Mouse (Mus musculus) stomach, embryonic 14.5 days (tissue): ENCODE measurements around the gene Fgf15. TPM values are rescaled to one million over a fixed set of nuclear protein-coding genes. Genes with fewer than 3 reads are reported as not detected.

Experiments
- ATAC-seq: fragments of 200-750 bp; cut with Nextera tagmentation; 2 replicates; pipeline ENCODE4 v1.8.0; 2017; ENCODE audit warnings: low read depth, moderate TSS enrichment; ENCODE audit not compliant: insufficient number of reproducible peaks, insufficient read depth, low FRiP score
- H3K27ac ChIP-seq: fragments of 300-500 bp; sonication (generic); 2 replicates; pipeline ENCODE4 v1.5.1; 2014; ENCODE audit warnings: mild to moderate bottlenecking, low read length, moderate library complexity, mixed read lengths
- H3K27me3 ChIP-seq: fragments of 300-500 bp; sonication (generic); 2 replicates; pipeline ENCODE4 v1.6.1; 2014; ENCODE audit warnings: low read length, control low read depth, mixed read lengths; ENCODE audit not compliant: control insufficient read depth, insufficient read depth
- H3K36me3 ChIP-seq: fragments of 300-500 bp; sonication (generic); 2 replicates; pipeline ENCODE4 v1.6.1; 2014; ENCODE audit warnings: mild to moderate bottlenecking, control low read depth, low read length, moderate library complexity, mixed read lengths; ENCODE audit not compliant: control insufficient read depth, insufficient read depth
- H3K4me1 ChIP-seq: fragments of 300-500 bp; sonication (generic); 2 replicates; pipeline ENCODE4 v1.6.1; 2014; ENCODE audit warnings: low read length, control low read depth, mixed read lengths; ENCODE audit not compliant: control insufficient read depth, insufficient read depth
- H3K4me2 ChIP-seq: fragments of 300-500 bp; sonication (generic); replicated peaks from 2 replicates; pipeline ENCODE4 v1.6.1; 2014; ENCODE audit warnings: low read depth, low read length, control low read depth
- H3K4me3 ChIP-seq: fragments of 300-500 bp; sonication (generic); 2 replicates; pipeline ENCODE4 v1.5.1; 2014; ENCODE audit warnings: low read depth, low read length, control low read depth
- H3K9ac ChIP-seq: fragments of 300-500 bp; sonication (generic); replicated peaks from 2 replicates; pipeline ENCODE4 v1.6.1; 2014; ENCODE audit warnings: low read depth, mild to moderate bottlenecking, control low read depth, low read length, moderate library complexity, mixed read lengths
- H3K9me3 ChIP-seq: fragments of 300-500 bp; sonication (generic); 2 replicates; pipeline ENCODE4 v1.6.1; 2016; ENCODE audit warnings: low read depth, low read length, control low read depth; ENCODE audit not compliant: control insufficient read depth
- WGBS: fragments of 180-500 bp; shearing (Covaris S2); extraction: QIAGEN DNeasy Blood & Tissue Kit; methylation state at CpG from one replicate; pipeline ENCODE4 v1.1.7; 2014; 5-methylcytosine and 5-hydroxymethylcytosine counted together
- polyA plus RNA-seq: library from polyadenylated mRNA; unstranded; fragments of >200 nt; fragmentation: Nextera tagmentation; extraction: Ambion mirVana; gene quantifications from 2 replicates; pipeline ENCODE4 v1.2.1, GENCODE M21; 2014

The Fgf15 gene
- polyA plus RNA-seq, 1 experiment from 2014 or later = not detected

DNA sequence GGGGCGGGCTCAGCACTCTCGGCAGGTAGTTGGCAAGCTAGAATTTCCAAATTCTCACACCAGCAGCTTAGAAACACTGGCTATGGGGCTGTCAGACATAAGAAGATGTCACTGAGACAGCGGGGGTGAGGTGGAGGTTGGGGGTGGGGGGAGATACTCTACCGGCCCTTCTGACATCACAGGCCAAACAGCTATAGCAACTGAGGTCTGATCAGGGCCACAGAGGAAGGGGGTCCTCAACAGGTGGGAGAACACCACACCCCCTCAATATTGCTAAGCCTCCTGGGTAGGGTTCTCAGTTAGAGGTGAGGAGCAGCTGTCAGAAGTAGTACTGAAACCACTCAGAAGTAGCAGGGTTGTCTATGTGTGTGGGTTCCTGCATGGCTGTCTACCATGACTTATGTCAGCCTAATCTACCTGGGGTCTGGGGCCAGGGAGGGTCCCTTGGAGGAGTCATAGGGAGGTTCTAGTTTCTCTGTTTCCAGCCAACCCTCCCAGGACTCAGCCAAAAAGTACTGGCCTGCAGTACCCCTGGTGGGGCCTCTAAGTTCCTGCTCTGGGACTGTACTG is 40.1 kb downstream of the Fgf15 start:
- Histone ChIP-seq H3K27ac (no peak overlapping the region), H3K27me3 (peaks cover 3% of the 10 kb centered on the region; the same call in 1 of the 2 replicates), H3K9ac (no peak overlapping the region), H3K36me3 (peaks cover 28% of the 10 kb centered on the region), H3K4me3 (no peak overlapping the region), H3K4me2 (no peak overlapping the region), H3K4me1 (peaks cover 11% of the 10 kb centered on the region; the same call in 1 of the 2 replicates), H3K9me3 (no peaks in the 10 kb centered on the region)
- WGBS = 93% methylated on average over 4 of the region's 4 CpGs
- no peak for ATAC-seq

DNA sequence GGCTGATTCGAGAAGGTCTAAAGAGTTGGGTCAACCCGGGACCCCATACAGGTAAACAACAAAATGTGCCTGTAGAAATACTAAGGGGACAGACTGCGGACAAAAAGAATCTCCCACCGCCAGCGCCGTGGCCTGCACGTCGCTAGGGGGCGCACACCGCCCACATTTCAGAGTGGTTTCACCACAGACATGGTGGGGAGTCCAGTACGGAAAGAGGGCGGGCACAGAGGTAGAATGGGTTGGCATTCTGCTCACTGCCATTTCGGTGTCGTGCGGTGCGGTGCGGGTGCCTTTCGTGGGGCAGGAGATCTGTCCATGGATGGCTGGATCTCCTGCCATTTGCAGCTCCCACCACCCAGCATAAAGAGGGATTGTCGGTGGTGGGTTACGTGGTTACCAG is 41.2 kb downstream of the Fgf15 start:
- peaks cover 3% of the 10 kb centered on the region; the same call in 1 of the 2 replicates for H3K27me3 ChIP-seq
- H3K9ac ChIP-seq = peak overlapping the region; percentile 51; the same call in 1 of the 2 replicates
- H3K27ac ChIP-seq = no peak overlapping the region
- H3K4me1 ChIP-seq = peaks cover 16% of the 10 kb centered on the region
- WGBS = 1% methylated on average over 20 of the region's 20 CpGs
- peak overlapping the region; percentile 96 for H3K4me2 ChIP-seq
- peaks cover 28% of the 10 kb centered on the region for H3K36me3 ChIP-seq
- peak overlapping the region; percentile 49 for H3K4me3 ChIP-seq
- no peaks in the 10 kb centered on the region for H3K9me3 ChIP-seq
- ATAC-seq = peak; percentile 51; the same call in 1 of the 2 replicates

DNA sequence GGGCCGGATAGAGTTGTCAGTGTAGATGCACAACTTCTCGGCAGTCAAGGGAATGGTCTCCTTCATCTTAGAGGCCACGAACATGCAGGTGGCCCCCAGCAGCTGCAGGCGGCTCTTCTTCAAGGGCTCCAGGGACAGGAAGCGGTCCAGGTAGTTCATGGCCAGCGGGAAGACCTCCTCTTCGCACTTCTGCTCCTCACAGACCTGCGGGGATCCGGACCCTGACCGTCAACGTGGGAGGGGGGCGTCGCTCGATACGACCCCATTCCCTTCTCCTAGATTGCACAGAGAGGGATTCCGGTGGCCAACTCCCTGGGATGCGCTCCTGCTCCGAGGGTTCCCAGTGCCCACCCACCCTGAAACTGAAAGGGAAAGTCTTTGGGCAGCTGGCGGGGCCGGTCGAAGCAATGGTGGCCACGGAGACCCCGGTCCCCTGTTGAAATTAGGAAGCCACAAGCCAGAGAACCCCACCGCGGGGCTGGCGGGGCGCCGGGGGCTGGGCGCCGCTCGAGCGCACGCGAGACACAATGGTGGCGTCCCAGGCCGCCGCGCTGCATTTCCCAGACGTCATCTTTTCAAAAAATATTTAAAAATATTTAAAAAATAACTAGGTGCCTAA is 41.7 kb downstream of the Fgf15 start:
- H3K4me1 ChIP-seq = peaks cover 21% of the 10 kb centered on the region

DNA sequence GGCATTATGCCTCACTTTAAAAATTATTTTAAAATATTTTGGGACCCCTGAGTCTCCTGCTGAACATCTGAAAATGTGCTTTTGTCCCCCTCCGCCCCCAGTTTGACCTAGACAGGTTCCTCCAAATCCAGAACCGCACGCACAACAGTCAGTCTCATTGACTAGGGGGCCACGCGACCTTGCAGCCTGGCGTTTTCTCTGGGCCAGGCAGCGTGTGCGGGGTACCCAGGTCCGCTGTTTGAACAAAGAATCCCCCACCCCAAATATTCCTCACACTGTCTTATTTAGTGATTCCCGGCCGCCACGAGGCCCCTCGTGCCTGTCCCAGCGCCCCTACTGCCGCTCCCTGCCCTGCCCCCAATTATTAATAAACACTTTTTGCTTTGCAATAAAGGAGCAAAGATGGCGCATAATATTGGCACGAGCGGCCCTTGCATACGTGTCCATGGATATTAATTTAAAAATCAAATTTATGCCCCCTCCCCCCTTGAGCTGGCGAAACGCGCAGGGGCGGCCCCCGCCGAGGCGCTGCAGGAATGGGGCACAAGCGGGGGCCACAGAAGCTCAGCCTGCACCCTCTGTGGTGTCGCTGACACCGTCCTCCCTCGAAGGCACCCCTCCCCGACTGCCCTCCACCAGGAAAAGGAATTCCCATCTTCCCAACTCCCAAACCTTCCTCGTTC is 42.5 kb downstream of the Fgf15 start:
- under 1% methylated on average over 32 of the region's 32 CpGs for WGBS
- Histone ChIP-seq H3K4me1 (peaks cover 22% of the 10 kb centered on the region), H3K36me3 (peaks cover 21% of the 10 kb centered on the region), H3K27ac (peak overlapping the region; percentile 45), H3K4me3 (peak overlapping the region; percentile 49), H3K27me3 (peaks cover 3% of the 10 kb centered on the region; the same call in 1 of the 2 replicates), H3K9ac (peak overlapping the region; percentile 51), H3K4me2 (peak overlapping the region; percentile 96), H3K9me3 (no peaks in the 10 kb centered on the region)
- no peak for ATAC-seq

More for the DNA sequence above, 41.7 kb downstream of the Fgf15 start:
- under 1% methylated on average over 39 of the region's 39 CpGs for WGBS
- Histone ChIP-seq H3K9me3 (no peaks in the 10 kb centered on the region), H3K36me3 (peaks cover 28% of the 10 kb centered on the region), H3K9ac (peak overlapping the region; percentile 51), H3K27me3 (peaks cover 3% of the 10 kb centered on the region; the same call in 1 of the 2 replicates), H3K4me2 (peak overlapping the region; percentile 96), H3K27ac (no peak overlapping the region; the same call in 1 of the 2 replicates), H3K4me3 (peak overlapping the region; percentile 49)
- ATAC-seq = no peak

DNA sequence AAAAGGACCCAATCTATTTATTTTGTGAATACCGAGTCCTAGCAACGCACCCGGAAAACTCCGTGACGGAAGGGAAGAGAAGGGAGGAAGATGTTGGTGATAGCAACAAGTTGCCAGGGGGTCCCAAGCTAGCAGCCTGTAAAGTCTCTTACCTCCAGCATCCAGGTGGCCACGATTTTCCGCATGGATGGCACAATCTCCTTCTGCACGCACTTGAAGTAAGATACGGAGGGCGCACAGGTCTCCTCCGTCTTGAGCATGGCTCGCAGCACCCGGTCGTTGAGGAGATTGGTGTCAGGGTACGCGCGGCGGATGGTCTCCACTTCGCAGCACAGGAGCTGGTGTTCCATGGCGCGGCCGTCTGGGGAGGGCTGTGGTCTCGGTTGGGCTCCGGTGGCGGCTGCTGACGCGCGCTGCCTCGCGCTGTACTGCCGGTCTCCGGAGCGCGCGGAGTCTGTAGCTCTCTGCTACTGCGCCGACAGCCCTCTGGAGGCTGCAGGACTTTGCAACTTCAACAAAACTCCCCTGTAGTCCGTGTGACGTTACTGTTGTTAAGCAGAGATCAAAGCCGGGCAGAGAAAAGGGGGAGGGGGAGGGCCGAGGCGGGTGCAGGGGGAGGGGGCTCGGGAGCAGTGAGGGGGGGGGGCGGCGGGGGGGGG is 43.1 kb downstream of the Fgf15 start, which contains the start of gene Ccnd1:
TSS of gene Ccnd1 (minus strand) at position 582 of the 659 bp plus-strand sequence.
- Histone ChIP-seq H3K27me3 (peaks cover 3% of the 10 kb centered on the region; the same call in 1 of the 2 replicates), H3K4me1 (peaks cover 22% of the 10 kb centered on the region), H3K36me3 (peaks cover 15% of the 10 kb centered on the region), H3K4me3 (peak within 1 kb of the TSS; percentile 49), H3K9me3 (no peaks in the 10 kb centered on the region), H3K4me2 (peak within 1 kb of the TSS; percentile 96), H3K27ac (peak within 1 kb of the TSS; percentile 66), H3K9ac (peak within 1 kb of the TSS; percentile 51)
- WGBS = under 1% methylated on average over 40 of the region's 45 CpGs
- ATAC-seq = peak; percentile 43; the same call in 1 of the 2 replicates

DNA sequence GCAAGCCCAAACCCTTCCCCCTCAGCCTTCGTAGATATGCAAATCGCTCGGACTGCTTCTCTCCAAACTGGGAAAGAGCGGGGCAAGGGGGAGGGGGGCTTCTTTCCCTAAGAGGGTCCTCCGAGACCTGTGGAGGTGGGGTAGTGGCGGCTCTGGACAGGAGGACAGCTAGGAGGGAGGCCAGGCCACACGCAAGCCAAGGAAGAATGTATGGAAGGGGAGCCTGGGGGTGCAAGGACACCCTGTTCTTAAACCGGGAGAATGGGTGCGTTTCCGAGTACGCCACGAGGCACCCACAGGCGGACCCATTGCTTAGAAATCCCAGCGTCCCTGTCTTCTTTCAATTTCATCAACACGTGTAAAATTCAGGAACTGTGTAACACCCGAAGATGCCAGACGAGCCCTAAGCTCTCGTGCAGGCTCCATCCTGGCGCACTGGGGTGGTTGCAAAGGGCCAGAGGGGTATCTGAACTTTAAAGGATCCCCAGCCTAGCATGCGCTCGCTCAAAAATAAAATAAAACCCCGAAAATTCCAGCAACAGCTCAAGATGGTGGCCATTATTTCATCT is 43.8 kb downstream of the Fgf15 start:
- ATAC-seq = no peak
- Histone ChIP-seq H3K9me3 (no peaks in the 10 kb centered on the region), H3K4me2 (peak overlapping the region; percentile 96), H3K4me1 (peaks cover 22% of the 10 kb centered on the region), H3K27me3 (peaks cover 3% of the 10 kb centered on the region; the same call in 1 of the 2 replicates), H3K4me3 (peak overlapping the region; percentile 49), H3K36me3 (peaks cover 10% of the 10 kb centered on the region), H3K9ac (peak overlapping the region; percentile 25; the same call in 1 of the 2 replicates), H3K27ac (peak overlapping the region; percentile 66)
- under 1% methylated on average over 22 of the region's 22 CpGs for WGBS

DNA sequence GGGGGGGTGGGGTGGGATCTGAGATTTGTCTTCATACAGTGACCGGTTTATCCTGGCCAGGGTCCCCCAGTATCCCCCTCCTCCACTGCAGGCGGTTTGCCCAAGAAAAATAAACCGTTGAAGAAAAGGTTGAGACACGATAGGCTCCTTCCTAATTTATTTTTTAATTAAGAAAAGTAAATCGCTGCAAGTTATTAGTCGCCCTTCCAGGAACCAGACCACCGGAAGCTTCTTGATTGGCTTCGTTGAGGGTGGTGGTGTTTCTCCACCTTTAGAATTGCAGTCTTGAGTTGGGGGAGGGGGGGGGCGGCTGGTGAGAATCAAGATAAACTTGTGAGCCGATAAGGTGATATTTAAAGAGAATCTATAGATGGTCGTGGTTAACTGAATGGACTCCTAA is 44.3 kb downstream of the Fgf15 start:
- 2% methylated on average over 11 of the region's 11 CpGs for WGBS
- Histone ChIP-seq H3K4me2 (peak overlapping the region; percentile 96), H3K27me3 (peaks cover 3% of the 10 kb centered on the region; the same call in 1 of the 2 replicates), H3K4me1 (peaks cover 22% of the 10 kb centered on the region), H3K27ac (peak overlapping the region; percentile 89; the same call in 1 of the 2 replicates), H3K9ac (no peak overlapping the region; the same call in 1 of the 2 replicates), H3K4me3 (peak overlapping the region; percentile 49), H3K36me3 (peaks cover 10% of the 10 kb centered on the region), H3K9me3 (no peaks in the 10 kb centered on the region)
- no peak for ATAC-seq
